Mouse (Mus musculus): ENCODE measurements at regions not wholly inside any gene's neighbourhood (a gene's known extent, or its start where the extent isn't known, plus 50 kb on each side); places are given as distances from the start of the nearest gene placed in this dataset.

- Histone ChIP-seq H3K9me3 (replicated peaks; ENCODE audit: low read length) (no peaks in the 10 kb centered on the region), H3K27ac (no peak overlapping the region), H3K27me3 (ENCODE audit: insufficient read depth, low read length) (no peaks in the 10 kb centered on the region), H3K4me3 (replicated peaks; ENCODE audit: low read depth, low read length) (no peak overlapping the region), H3K4me2 (ENCODE audit: low read length) (no peak overlapping the region), H3K36me3 (ENCODE audit: insufficient read depth, low read length) (no peaks in the 10 kb centered on the region), H3K4me1 (replicated peaks; ENCODE audit: insufficient read depth, low read length) (no peaks in the 10 kb centered on the region), H3K9ac (ENCODE audit: low read depth, low read length) (no peak overlapping the region)
- WGBS, result 78% methylated on average over 9 of the region's 9 CpGs
- no peak for ATAC-seq (replicated peaks; ENCODE audit: low FRiP score, low read depth)
- TF ChIP-seq CTCF (IDR thresholded peaks at IDR 0.05; ENCODE audit: low read depth), result no peak
- no peak for DNase-seq (ENCODE audit: low spot score)
These were observed 257.7 kb upstream of the Atp11b start for GRCm38 (mm10) chr3:35496027-35496824.

GRCm38 (mm10) chr3:35510314-35510713 lies 243.6 kb upstream of the Atp11b start:
- 75% methylated on average over 1 of the region's 1 CpGs for WGBS
- H3K4me1 ChIP-seq (replicated peaks; ENCODE audit: insufficient read depth, low read length), result no peaks in the 10 kb centered on the region
- no peaks in the 10 kb centered on the region for H3K27me3 ChIP-seq (ENCODE audit: insufficient read depth, low read length)
- no peak overlapping the region for H3K4me2 ChIP-seq (ENCODE audit: low read length)
- no peak overlapping the region for H3K27ac ChIP-seq
- no peaks in the 10 kb centered on the region for H3K36me3 ChIP-seq (ENCODE audit: insufficient read depth, low read length)
- ATAC-seq (replicated peaks; ENCODE audit: low FRiP score, low read depth) (no peak), DNase-seq (ENCODE audit: low spot score) (no peak)
- no peak overlapping the region for H3K4me3 ChIP-seq (replicated peaks; ENCODE audit: low read depth, low read length)
- H3K9me3 ChIP-seq (replicated peaks; ENCODE audit: low read length), result no peaks in the 10 kb centered on the region
- no peak for TF ChIP-seq CTCF (IDR thresholded peaks at IDR 0.05; ENCODE audit: low read depth)
- no peak overlapping the region for H3K9ac ChIP-seq (ENCODE audit: low read depth, low read length)

- DNase-seq (ENCODE audit: low spot score) (no peak), ATAC-seq (replicated peaks; ENCODE audit: low FRiP score, low read depth) (no peak)
- Histone ChIP-seq H3K4me2 (ENCODE audit: low read length) (no peak overlapping the region), H3K27me3 (ENCODE audit: insufficient read depth, low read length) (no peaks in the 10 kb centered on the region), H3K9ac (ENCODE audit: low read depth, low read length) (no peak overlapping the region), H3K36me3 (ENCODE audit: insufficient read depth, low read length) (no peaks in the 10 kb centered on the region), H3K4me3 (replicated peaks; ENCODE audit: low read depth, low read length) (no peak overlapping the region), H3K4me1 (replicated peaks; ENCODE audit: insufficient read depth, low read length) (no peaks in the 10 kb centered on the region), H3K27ac (no peak overlapping the region), H3K9me3 (replicated peaks; ENCODE audit: low read length) (no peaks in the 10 kb centered on the region)
- 86% methylated on average over 4 of the region's 4 CpGs for WGBS
- TF ChIP-seq CTCF (IDR thresholded peaks at IDR 0.05; ENCODE audit: low read depth), result no peak
These were observed 237.4 kb upstream of the Atp11b start for GRCm38 (mm10) chr3:35516517-35516916.

- TF ChIP-seq CTCF (IDR thresholded peaks at IDR 0.05; ENCODE audit: low read depth), result no peak
- whole genome bisulfite sequencing, result 65% methylated on average over 3 of the region's 3 CpGs
- no peaks in the 10 kb centered on the region for H3K27me3 ChIP-seq (ENCODE audit: insufficient read depth, low read length)
- no peaks in the 10 kb centered on the region for H3K36me3 ChIP-seq (ENCODE audit: insufficient read depth, low read length)
- no peak overlapping the region for H3K9ac ChIP-seq (ENCODE audit: low read depth, low read length)
- no peaks in the 10 kb centered on the region for H3K4me1 ChIP-seq (replicated peaks; ENCODE audit: insufficient read depth, low read length)
- H3K9me3 ChIP-seq (replicated peaks; ENCODE audit: low read length), result no peaks in the 10 kb centered on the region
- peak; percentile 14 for DNase-seq (ENCODE audit: low spot score)
- H3K4me3 ChIP-seq (replicated peaks; ENCODE audit: low read depth, low read length), result no peak overlapping the region
- H3K4me2 ChIP-seq (ENCODE audit: low read length), result no peak overlapping the region
- no peak for ATAC-seq (replicated peaks; ENCODE audit: low FRiP score, low read depth)
- no peak overlapping the region for H3K27ac ChIP-seq
These were observed 233.8 kb upstream of the Atp11b start for GRCm38 (mm10) chr3:35520131-35520530.

- H3K27ac ChIP-seq, result no peak overlapping the region
- no peak overlapping the region for H3K4me3 ChIP-seq (replicated peaks; ENCODE audit: low read depth, low read length)
- H3K4me2 ChIP-seq (ENCODE audit: low read length), result no peak overlapping the region
- DNase-seq (ENCODE audit: low spot score), result no peak
- no peaks in the 10 kb centered on the region for H3K36me3 ChIP-seq (ENCODE audit: insufficient read depth, low read length)
- TF ChIP-seq CTCF (IDR thresholded peaks at IDR 0.05; ENCODE audit: low read depth), result no peak
- H3K27me3 ChIP-seq (ENCODE audit: insufficient read depth, low read length), result no peaks in the 10 kb centered on the region
- H3K9ac ChIP-seq (ENCODE audit: low read depth, low read length), result no peak overlapping the region
- no peaks in the 10 kb centered on the region for H3K4me1 ChIP-seq (replicated peaks; ENCODE audit: insufficient read depth, low read length)
- no peak for ATAC-seq (replicated peaks; ENCODE audit: low FRiP score, low read depth)
- H3K9me3 ChIP-seq (replicated peaks; ENCODE audit: low read length), result no peaks in the 10 kb centered on the region
These were observed 206.2 kb upstream of the Atp11b start for GRCm38 (mm10) chr3:35547696-35548095.

- H3K27me3 ChIP-seq (ENCODE audit: insufficient read depth, low read length), result no peaks in the 10 kb centered on the region
- TF ChIP-seq CTCF (IDR thresholded peaks at IDR 0.05; ENCODE audit: low read depth), result no peak
These were observed 202.1 kb upstream of the Atp11b start for GRCm38 (mm10) chr3:35551791-35552190.

GRCm38 (mm10) chr3:35560425-35560824 lies 193.5 kb upstream of the Atp11b start:
- TF ChIP-seq CTCF (IDR thresholded peaks at IDR 0.05; ENCODE audit: low read depth), result no peak
- ATAC-seq (replicated peaks; ENCODE audit: low FRiP score, low read depth) (no peak), DNase-seq (ENCODE audit: low spot score) (no peak)
- Histone ChIP-seq H3K27ac (no peak overlapping the region), H3K27me3 (ENCODE audit: insufficient read depth, low read length) (no peaks in the 10 kb centered on the region), H3K4me1 (replicated peaks; ENCODE audit: insufficient read depth, low read length) (no peaks in the 10 kb centered on the region), H3K36me3 (ENCODE audit: insufficient read depth, low read length) (no peaks in the 10 kb centered on the region), H3K9me3 (replicated peaks; ENCODE audit: low read length) (no peaks in the 10 kb centered on the region), H3K4me2 (ENCODE audit: low read length) (no peak overlapping the region), H3K9ac (ENCODE audit: low read depth, low read length) (no peak overlapping the region), H3K4me3 (replicated peaks; ENCODE audit: low read depth, low read length) (no peak overlapping the region)
- 91% methylated on average over 10 of the region's 10 CpGs for WGBS

More at GRCm38 (mm10) chr3:35551791-35552190, 202.1 kb upstream of the Atp11b start:
- no peak overlapping the region for H3K4me3 ChIP-seq (replicated peaks; ENCODE audit: low read depth, low read length)
- no peaks in the 10 kb centered on the region for H3K4me1 ChIP-seq (replicated peaks; ENCODE audit: insufficient read depth, low read length)
- H3K9me3 ChIP-seq (replicated peaks; ENCODE audit: low read length), result no peaks in the 10 kb centered on the region
- ATAC-seq (replicated peaks; ENCODE audit: low FRiP score, low read depth) (no peak), DNase-seq (ENCODE audit: low spot score) (no peak)
- no peak overlapping the region for H3K9ac ChIP-seq (ENCODE audit: low read depth, low read length)
- no peak overlapping the region for H3K27ac ChIP-seq
- no peaks in the 10 kb centered on the region for H3K36me3 ChIP-seq (ENCODE audit: insufficient read depth, low read length)
- H3K4me2 ChIP-seq (ENCODE audit: low read length), result no peak overlapping the region
- 72% methylated on average over 9 of the region's 9 CpGs for WGBS
